Mouse (Mus musculus) erythroid progenitor cell, adult 5-6 weeks (primary cell): ENCODE results near the gene Trmt11. TPM values are rescaled to one million over a fixed set of nuclear protein-coding genes. Genes with fewer than 3 reads are reported as not detected.

Source experiments
- total RNA-seq, 2 experiments: library from RNA; stranded (forward) in 1 of 2; stranded (reverse) in 1 of 2; fragments of 150-400 nt in 1 of 2; fragments of 186-747, 209-891 nt in 1 of 2; gene quantifications; 2 replicates each; pipeline versions ENCODE4 v1.2.3 to v1.2.4; 2015 to 2017; ENCODE audit warnings: low replicate concordance in 2 of 2

The Trmt11 gene
- total RNA-seq, 2 experiments from 2014 or later, result 9.6 to 11.4 TPM

Other genes starting within 250 kb of the Trmt11 start
- gene Hint3, start 28.9 kb upstream of the Trmt11 start, total RNA-seq (2015; ENCODE audit: low replicate concordance), result 12.6 and 15.5 TPM in 2 replicates
- gene Hint3, start 28.9 kb upstream of the Trmt11 start, total RNA-seq (2017; ENCODE audit: low replicate concordance), result 11.9 and 17.5 TPM in 2 replicates
- gene Ncoa7, start 202.6 kb upstream of the Trmt11 start, total RNA-seq (2015; ENCODE audit: low replicate concordance), result 96.6 and 110 TPM in 2 replicates
- 168 and 170 TPM in 2 replicates for gene Ncoa7, start 202.6 kb upstream of the Trmt11 start, total RNA-seq (2017; ENCODE audit: low replicate concordance)
- gene Hey2, start 242.1 kb upstream of the Trmt11 start, total RNA-seq (2015; ENCODE audit: low replicate concordance), result not detected in 2 replicates
- not detected in 2 replicates for gene Hey2, start 242.1 kb upstream of the Trmt11 start, total RNA-seq (2017; ENCODE audit: low replicate concordance)